Mouse (Mus musculus): ENCODE data around the gene Acsf3. TPM values are rescaled to one million over a fixed set of nuclear protein-coding genes. Genes with fewer than 3 reads are reported as not detected.

Gene Acsf3
- polyA plus RNA-seq, 1 experiment, result 18.6 TPM

DNA sequence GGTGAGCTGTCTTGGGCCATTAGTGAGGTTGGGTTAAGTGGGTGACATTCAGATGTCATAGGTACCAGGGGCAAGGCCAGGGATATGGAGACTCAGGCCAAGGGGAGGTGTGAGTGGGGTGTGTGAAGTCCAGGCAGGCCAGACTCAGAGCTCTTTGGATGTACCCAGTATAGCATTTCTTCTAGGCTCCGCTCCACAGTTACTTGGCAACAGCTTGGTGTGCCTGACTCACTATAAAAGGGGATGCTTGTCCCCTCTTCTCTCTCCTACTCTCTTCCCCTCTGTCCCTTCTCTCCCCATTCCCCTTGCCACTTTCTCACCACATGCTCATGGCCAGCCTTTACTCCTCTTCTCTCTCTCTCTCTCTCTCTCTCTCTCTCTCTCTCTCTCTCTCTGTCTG, 27.5 kb upstream of the Acsf3 start:
- no peak for TF ChIP-seq POLR2A (IDR thresholded peaks at IDR 0.05; ENCODE audit: control insufficient read depth, low read depth, low read length)
- no peak for TF ChIP-seq CTCF (IDR thresholded peaks at IDR 0.05; ENCODE audit: control insufficient read depth, insufficient read depth, insufficient replicate concordance, low read depth, low read length)
- H3K36me3 ChIP-seq (ENCODE audit: control insufficient read depth, insufficient read depth, low read length), result no peaks in the 10 kb centered on the region
- no peaks in the 10 kb centered on the region for H3K27me3 ChIP-seq (ENCODE audit: control insufficient read depth, insufficient read depth, low read length)
- H3K27ac ChIP-seq (ENCODE audit: control insufficient read depth, insufficient read depth, low read depth, low read length), result no peak overlapping the region
- no peak overlapping the region for H3K4me3 ChIP-seq (ENCODE audit: control insufficient read depth, low read depth, low read length)
- no peaks in the 10 kb centered on the region for H3K4me1 ChIP-seq (ENCODE audit: control insufficient read depth, insufficient read depth, low read length)

GRCm38 (mm10) chr8:122749333-122749958, 25.8 kb upstream of the Acsf3 start:
- Histone ChIP-seq H3K36me3 (ENCODE audit: control insufficient read depth, insufficient read depth, low read length) (no peaks in the 10 kb centered on the region), H3K4me3 (ENCODE audit: control insufficient read depth, low read depth, low read length) (no peak overlapping the region), H3K4me1 (ENCODE audit: control insufficient read depth, insufficient read depth, low read length) (no peaks in the 10 kb centered on the region), H3K27ac (ENCODE audit: control insufficient read depth, insufficient read depth, low read depth, low read length) (no peak overlapping the region), H3K27me3 (ENCODE audit: control insufficient read depth, insufficient read depth, low read length) (no peaks in the 10 kb centered on the region)
- TF ChIP-seq CTCF (IDR thresholded peaks at IDR 0.05; ENCODE audit: control insufficient read depth, insufficient read depth, insufficient replicate concordance, low read depth, low read length), result no peak
- TF ChIP-seq POLR2A (IDR thresholded peaks at IDR 0.05; ENCODE audit: control insufficient read depth, low read depth, low read length), result no peak

DNA sequence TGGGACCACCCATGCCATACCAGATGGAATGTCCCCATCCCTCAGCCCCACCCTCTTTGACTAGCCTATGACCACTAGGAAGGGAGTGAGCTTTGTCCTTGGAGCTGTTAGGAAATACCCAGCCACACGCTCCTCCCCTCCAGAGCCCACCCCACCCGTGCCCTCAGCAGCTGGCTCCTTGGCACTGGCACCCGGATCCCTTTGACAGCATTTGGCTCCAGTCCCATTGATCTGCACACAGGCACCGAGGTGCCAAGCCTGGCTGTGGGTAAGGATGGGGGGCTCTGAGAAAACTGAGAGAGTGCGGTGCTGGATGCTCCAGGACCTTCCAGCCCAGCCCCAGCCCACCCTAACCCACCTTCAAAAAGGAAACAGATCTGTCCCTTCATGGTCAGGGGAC, 23.9 kb upstream of the Acsf3 start:
- Histone ChIP-seq H3K4me1 (ENCODE audit: control insufficient read depth, insufficient read depth, low read length) (no peaks in the 10 kb centered on the region), H3K27me3 (ENCODE audit: control insufficient read depth, insufficient read depth, low read length) (no peaks in the 10 kb centered on the region), H3K27ac (ENCODE audit: control insufficient read depth, insufficient read depth, low read depth, low read length) (no peak overlapping the region), H3K4me3 (ENCODE audit: control insufficient read depth, low read depth, low read length) (no peak overlapping the region), H3K36me3 (ENCODE audit: control insufficient read depth, insufficient read depth, low read length) (no peaks in the 10 kb centered on the region)
- TF ChIP-seq CTCF (IDR thresholded peaks at IDR 0.05; ENCODE audit: control insufficient read depth, insufficient read depth, insufficient replicate concordance, low read depth, low read length), result no peak
- TF ChIP-seq POLR2A (IDR thresholded peaks at IDR 0.05; ENCODE audit: control insufficient read depth, low read depth, low read length), result no peak

- Histone ChIP-seq H3K36me3 (ENCODE audit: control insufficient read depth, insufficient read depth, low read length) (no peaks in the 10 kb centered on the region), H3K27me3 (ENCODE audit: control insufficient read depth, insufficient read depth, low read length) (no peaks in the 10 kb centered on the region), H3K4me1 (ENCODE audit: control insufficient read depth, insufficient read depth, low read length) (no peaks in the 10 kb centered on the region), H3K4me3 (ENCODE audit: control insufficient read depth, low read depth, low read length) (no peak overlapping the region), H3K27ac (ENCODE audit: control insufficient read depth, insufficient read depth, low read depth, low read length) (no peak overlapping the region)
- TF ChIP-seq CTCF (IDR thresholded peaks at IDR 0.05; ENCODE audit: control insufficient read depth, insufficient read depth, insufficient replicate concordance, low read depth, low read length) (no peak), POLR2A (IDR thresholded peaks at IDR 0.05; ENCODE audit: control insufficient read depth, low read depth, low read length) (no peak)
These were observed 23.1 kb upstream of the Acsf3 start for GRCm38 (mm10) chr8:122752111-122752721.

DNA sequence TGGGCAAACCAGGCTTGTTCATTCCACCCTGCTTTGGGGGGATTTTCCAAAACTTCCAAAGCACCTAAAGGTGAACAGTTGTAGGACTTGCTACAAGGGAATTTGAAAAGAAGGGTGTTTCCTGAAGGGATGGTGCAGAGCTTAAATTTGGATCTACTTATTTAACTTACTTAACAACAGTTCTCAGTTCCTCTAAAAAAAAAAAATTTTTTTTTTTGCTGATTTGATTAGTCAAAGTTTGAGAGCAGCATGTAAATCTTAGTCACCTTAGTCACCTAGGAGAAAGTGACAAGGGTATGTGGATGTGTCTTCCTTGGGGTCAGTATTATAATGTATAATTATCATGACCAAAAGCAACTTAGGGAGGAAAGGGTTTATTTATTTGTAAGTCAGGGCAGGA, 16.7 kb upstream of the Acsf3 start:
- Histone ChIP-seq H3K27me3 (ENCODE audit: control insufficient read depth, insufficient read depth, low read length) (no peaks in the 10 kb centered on the region), H3K4me3 (ENCODE audit: control insufficient read depth, low read depth, low read length) (no peak overlapping the region), H3K36me3 (ENCODE audit: control insufficient read depth, insufficient read depth, low read length) (no peaks in the 10 kb centered on the region), H3K4me1 (ENCODE audit: control insufficient read depth, insufficient read depth, low read length) (no peaks in the 10 kb centered on the region), H3K27ac (ENCODE audit: control insufficient read depth, insufficient read depth, low read depth, low read length) (no peak overlapping the region)
- TF ChIP-seq CTCF (IDR thresholded peaks at IDR 0.05; ENCODE audit: control insufficient read depth, insufficient read depth, insufficient replicate concordance, low read depth, low read length), result no peak
- TF ChIP-seq POLR2A (IDR thresholded peaks at IDR 0.05; ENCODE audit: control insufficient read depth, low read depth, low read length), result no peak

GRCm38 (mm10) chr8:122760116-122760515, 15.2 kb upstream of the Acsf3 start:
- Histone ChIP-seq H3K36me3 (ENCODE audit: control insufficient read depth, insufficient read depth, low read length) (no peaks in the 10 kb centered on the region), H3K27me3 (ENCODE audit: control insufficient read depth, insufficient read depth, low read length) (no peaks in the 10 kb centered on the region), H3K27ac (ENCODE audit: control insufficient read depth, insufficient read depth, low read depth, low read length) (no peak overlapping the region), H3K4me1 (ENCODE audit: control insufficient read depth, insufficient read depth, low read length) (no peaks in the 10 kb centered on the region), H3K4me3 (ENCODE audit: control insufficient read depth, low read depth, low read length) (no peak overlapping the region)
- no peak for TF ChIP-seq POLR2A (IDR thresholded peaks at IDR 0.05; ENCODE audit: control insufficient read depth, low read depth, low read length)
- no peak for TF ChIP-seq CTCF (IDR thresholded peaks at IDR 0.05; ENCODE audit: control insufficient read depth, insufficient read depth, insufficient replicate concordance, low read depth, low read length)

DNA sequence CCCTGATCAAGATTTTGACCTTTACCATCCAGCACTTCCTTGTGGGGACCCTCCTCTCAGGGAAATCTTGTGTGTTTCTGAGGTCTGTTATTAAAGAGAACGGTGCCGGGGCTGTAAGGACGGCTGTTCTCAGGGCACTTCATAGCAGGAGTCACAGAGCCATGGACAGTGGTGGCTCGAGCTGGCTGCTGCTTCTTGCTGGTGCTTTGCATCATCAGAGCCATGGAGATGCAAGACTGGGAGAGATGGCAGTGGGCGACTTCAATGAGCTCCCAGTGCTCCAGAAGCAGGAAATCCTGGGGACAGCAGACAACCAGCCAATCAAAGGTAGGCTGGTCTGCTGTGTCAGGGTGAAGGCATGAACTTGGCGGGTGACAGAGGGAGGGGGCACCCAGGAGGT, 14.2 kb upstream of the Acsf3 start:
- TF ChIP-seq CTCF (IDR thresholded peaks at IDR 0.05; ENCODE audit: control insufficient read depth, insufficient read depth, insufficient replicate concordance, low read depth, low read length) (no peak), POLR2A (IDR thresholded peaks at IDR 0.05; ENCODE audit: control insufficient read depth, low read depth, low read length) (no peak)
- no peaks in the 10 kb centered on the region for H3K36me3 ChIP-seq (ENCODE audit: control insufficient read depth, insufficient read depth, low read length)
- H3K27me3 ChIP-seq (ENCODE audit: control insufficient read depth, insufficient read depth, low read length), result no peaks in the 10 kb centered on the region
- H3K4me1 ChIP-seq (ENCODE audit: control insufficient read depth, insufficient read depth, low read length), result no peaks in the 10 kb centered on the region
- no peak overlapping the region for H3K4me3 ChIP-seq (ENCODE audit: control insufficient read depth, low read depth, low read length)
- H3K27ac ChIP-seq (ENCODE audit: control insufficient read depth, insufficient read depth, low read depth, low read length), result no peak overlapping the region

Data from testis, adult 2 months (tissue).